Mouse (Mus musculus): ENCODE data around the gene Slc12a8.
A peak's percentile ranks its signal among the peaks of the same experiment; 100 is the strongest.

- TF ChIP-seq CTCF (conservative IDR thresholded peaks at IDR 0.05; ENCODE audit: low read length) (peak; percentile 51), POU5F1 (IDR thresholded peaks at IDR 0.05; ENCODE audit: borderline replicate concordance, low read length) (no peak)
Observed at GRCm38 (mm10) chr16:33600216-33600615, 83.1 kb downstream of the Slc12a8 start.
